Mouse (Mus musculus) adrenal gland, adult (tissue): ENCODE results near the gene Mertk.
"Not testable (repeated sequence)": the region's sequence is repeated elsewhere in the genome, so short reads cannot be mapped to it uniquely, and the experiment has no call there.

Experiments
- DNase-seq, 2 experiments: peaks; one replicate each; pipeline ENCODE4 v3.0.0; 2022 to 2023; ENCODE audit warnings: low spot score in 1 of 2; ENCODE audit not compliant: inconsistent age in 2 of 2

Gene Mertk

DNA sequence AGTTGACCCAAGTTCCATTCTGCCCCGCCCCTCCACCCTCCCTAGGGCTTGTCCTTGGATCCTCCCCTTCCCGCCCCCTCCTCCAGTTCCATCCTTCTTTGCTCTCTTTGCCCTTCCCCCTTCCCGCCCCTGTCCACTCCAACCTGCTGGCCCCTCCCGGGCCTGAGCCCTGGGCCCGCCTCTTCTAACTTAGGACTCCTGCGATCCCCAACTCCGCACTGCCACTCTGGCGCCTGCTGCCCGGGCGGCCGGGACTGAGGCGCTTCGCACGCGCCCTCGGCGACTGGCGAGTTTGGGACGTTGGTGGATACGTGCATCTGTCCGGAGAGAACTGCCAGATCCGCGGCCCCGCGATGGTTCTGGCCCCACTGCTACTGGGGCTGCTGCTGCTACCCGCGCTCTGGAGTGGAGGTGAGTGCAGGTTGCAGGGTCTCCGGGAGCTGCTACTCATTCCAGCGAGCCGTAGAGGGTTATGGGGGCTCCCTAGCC is at the start of gene Mertk:
Gene Mertk, plus strand, starts transcription at position 264 of the 489 bp plus-strand sequence.
- peak; percentile 88 to 93 for DNase-seq

DNA sequence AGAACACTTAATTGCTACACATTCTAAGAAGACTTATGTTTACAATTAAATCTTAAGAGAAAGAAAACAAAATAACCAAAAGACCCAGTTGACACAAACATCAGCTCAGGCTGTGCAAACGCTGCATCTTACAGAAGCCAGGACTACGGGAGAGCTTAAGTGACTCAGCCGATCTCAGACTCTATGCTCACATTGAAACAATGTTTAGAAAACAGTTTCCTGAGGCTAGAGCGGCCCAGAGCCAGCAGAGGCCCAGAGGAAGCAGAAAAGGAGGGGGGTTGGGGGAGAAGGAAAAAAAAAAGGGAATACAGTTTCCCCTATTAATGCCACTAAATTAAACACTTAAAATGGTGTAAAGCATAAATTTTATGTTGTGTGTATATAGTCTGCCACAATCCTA is 18.1 kb upstream of the Mertk start:
- DNase-seq = no peak

DNA sequence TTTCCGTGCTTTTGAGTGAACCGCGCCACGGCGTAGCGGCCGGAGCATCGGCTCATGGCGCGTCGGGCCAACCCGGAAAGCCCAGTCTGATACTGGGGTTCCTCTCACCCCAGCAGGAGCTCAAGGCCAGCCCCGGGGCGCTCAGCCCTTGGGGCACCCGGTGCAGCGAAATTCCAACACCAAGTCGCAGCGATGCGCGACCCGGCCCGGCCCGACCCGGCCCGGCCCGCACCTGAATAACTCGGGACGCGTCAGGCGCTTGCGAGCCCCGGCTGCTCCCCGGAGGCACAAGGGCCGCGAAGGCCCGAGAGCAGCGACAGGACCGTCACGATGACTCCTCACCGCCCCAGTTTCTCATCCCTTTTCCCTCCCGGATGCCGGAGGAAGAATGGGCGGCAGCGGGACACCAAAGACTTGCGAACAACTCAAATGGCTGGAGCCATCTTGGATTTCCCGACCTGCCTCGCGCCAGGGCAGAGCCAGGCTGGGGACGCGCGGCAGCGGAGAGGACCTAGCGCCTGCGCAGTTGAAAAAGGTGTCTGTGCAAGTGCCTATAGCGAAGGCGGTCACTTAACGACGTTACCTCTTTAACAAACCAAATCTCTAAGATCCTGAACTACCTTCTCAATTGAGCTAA is 11.7 kb upstream of the Mertk start, which contains the start of gene Anapc1:
Gene Anapc1, minus strand, starts transcription at position 471 of the 637 bp plus-strand sequence.
- DNase-seq = peak; percentile 91 to 96

DNA sequence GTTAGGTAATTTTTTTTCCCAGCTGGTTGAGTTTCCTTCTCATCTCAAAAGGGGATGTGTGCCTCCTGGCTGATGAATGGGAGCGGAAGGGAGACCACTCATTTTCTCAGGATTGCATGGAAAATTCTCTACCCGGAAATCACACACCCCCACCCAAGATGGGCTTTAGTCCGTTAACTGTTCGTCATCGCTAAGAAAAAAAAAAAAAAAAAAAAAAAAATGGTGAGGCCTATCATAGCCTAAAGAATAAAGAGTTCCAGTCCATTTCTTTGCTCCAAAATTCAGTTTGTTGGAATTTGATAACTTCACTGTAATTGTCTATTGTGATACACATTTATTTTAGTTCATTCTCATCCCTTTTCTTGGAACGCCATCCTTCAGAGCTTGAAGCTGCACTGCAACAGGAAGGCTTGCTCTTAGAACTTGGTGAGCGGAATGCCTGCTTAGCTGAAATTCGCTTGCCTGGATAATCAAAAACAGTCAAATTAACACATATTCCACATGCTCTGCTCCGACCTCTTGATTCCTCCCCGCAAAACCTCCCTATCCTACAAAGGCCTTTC is 11.1 kb upstream of the Mertk start:
- no peak for DNase-seq

DNA sequence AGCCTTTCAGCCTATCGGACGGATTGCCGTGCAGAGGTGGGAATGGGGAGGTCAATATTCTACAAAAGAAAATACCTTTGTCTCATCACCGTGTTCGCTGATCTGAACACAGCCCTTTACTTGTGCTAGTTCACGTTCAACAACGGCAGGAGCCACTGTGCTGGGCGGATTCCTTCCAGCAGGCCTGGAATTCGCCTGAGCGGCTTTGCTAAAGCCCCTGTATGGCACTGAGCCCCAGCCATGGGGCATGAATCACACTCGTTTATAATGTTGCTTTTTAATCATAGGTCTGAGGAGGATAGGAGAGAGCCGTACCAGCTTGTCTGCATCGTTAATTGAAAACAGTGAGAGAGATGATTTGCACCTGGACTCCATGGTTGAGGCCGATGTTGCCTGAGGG is 6.4 kb upstream of the Mertk start:
- DNase-seq = no peak

DNA sequence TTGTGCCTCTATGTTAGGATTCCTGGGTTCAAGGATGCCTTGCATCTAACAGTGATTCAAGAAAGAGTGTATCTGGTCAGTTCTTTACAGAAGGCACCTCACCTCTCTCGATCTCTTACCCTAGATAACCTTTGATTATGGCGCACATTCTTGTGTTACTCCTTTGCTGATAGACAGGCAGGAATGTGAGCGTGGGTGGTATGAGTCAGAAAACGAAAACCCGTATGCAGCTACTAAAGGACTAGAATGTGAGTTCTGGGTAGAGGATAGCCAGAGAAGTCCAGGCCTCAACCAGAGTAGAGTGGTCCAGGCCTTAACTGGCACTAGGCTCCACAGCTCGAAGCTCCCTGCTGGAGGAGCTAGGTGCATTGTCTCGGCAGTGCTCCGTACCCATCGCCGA is 6.0 kb upstream of the Mertk start:
- DNase-seq = no peak

DNA sequence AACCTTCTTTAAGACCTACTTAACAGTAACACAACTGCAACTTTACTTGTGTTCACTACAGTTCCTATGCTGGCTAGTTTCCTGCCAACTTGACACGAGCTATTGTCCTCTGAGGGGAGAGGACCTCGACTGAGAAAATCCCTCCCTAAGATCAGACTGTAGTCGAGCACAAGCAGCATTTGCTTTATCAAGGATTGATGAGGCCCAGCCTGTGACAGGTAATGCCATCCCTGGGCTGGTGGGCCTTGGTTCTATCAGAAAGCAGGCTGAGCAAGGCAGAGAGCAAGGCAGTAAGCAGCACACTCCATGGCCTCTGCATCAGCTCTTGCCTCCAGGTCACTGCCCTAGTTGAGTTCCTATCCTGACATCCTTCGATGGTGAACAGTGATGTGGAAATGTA is 5.5 kb upstream of the Mertk start:
- DNase-seq = no peak

DNA sequence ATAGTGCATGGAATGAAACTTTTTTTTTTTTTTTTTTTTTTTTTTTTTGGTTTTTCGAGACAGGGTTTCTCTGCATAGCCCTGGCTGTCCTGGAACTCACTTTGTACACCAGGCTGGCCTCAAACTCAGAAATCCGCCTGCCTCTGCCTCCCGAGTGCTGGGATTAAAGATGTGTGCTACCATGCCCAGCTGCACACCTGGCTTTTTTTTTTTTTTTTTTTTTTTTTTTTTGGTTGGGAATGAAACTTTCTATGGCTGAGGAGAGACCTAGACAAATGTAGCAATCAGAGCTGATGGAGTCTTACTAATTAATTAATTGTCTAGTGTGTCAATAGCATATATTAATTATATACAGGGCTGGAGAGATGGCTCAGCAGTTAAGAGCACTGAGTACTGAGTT is 4.9 kb upstream of the Mertk start:
- DNase-seq = not testable (repeated sequence)

DNA sequence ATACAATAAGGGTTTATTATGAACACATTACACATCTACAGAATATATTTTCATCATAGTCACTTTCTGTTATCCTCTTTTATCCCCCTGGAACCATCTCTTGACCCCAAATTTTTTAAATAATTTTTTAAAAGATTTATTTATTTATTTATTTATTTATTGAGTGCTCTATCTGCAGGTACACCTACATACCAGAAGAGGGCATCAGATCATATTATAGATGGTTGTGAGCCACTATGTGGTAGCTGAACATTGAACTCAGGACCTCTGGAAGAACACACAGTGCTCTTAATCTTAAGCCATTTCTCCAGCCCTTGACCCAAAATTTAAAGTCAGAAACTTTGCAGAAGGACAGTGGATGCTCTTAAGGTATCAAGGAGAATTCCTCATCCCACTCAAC is 4.2 kb upstream of the Mertk start:
- DNase-seq = no peak

DNA sequence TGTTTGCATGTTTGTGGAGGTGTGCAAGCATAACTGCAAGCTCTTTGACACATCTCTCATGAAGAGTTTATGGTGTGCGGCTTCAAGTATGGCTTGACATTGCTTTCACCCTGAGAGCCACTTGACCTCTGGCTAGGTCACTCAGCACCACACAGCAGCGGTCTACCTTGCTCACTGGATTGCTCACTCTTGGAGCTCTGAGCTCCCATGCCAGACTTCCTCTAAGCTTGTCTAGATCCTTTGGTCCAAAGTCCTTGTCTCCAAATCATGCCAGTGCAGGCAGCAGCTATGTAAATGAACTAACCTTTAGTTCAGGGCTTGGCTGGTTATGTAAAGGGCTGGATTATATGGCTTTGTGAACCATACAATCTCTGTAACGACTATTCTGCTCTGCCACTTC is 2.3 kb upstream of the Mertk start:
- peak in 1 of 2 experiments; percentile 14 for DNase-seq

DNA sequence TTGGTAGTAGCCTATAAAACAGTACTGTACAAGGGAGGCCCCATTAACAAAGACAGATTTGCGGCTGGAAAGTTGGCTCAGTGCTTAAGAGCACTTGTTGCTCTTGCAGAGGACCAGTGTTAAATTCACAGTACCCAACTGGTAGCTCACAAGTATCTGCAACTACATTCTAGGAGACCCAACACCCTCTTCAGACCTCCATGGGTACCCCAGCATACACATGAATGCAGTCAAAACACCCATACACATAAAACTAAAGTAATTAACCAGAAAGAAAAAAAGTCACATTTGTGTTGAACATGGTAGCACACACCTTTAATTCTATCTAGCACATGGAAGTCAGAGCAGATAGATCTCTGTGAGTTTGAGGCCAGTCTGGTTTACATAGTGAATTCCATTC is 1.7 kb upstream of the Mertk start:
- DNase-seq = no peak

DNA sequence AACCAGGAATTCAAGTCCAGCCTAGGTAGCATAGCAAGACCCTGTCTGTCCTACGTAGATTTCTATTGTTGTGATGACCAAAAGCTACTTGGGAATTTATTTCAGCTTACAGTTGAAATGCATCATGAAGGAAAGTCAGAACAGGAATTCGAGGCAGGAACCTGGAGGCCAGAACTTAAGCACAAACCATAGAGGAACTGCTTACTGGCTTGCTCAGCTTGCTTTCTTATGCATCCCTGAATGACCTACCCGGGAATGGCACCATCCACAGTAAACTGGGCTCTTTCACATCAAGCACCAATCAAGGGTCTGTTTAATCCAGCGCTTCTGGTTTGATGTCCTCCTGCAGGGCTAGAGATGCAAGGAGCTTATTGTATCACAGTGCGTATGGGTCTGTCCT is 1.2 kb upstream of the Mertk start:
- no peak for DNase-seq

DNA sequence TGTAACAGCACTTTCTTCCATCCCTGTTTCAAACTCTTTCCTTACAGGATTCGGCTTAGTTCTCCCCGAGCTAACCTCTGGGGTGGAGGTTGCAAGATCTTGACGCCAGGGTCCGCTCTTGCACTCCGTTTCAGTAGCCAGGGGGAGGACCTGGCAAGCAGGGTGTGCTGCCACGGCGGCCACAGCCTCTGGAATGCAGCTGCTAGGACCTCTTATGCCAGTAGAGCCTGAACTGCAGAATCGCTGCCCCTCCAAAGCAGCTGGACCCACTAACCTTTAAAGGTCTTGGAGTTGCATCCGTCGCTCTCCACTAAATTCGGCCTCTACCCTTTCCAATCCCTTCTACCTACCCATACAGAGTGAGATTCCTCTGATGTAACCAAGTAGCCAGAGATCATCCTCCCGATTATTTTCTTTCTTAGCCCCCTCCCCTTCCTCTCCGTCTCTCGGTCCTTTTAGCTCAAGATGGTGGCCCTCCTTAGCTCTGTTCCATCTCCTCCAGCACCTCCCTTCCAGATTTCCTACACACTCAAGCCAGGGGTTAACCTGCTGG is 540 bp upstream of the Mertk start:
- DNase-seq = peak; percentile 89 to 95

DNA sequence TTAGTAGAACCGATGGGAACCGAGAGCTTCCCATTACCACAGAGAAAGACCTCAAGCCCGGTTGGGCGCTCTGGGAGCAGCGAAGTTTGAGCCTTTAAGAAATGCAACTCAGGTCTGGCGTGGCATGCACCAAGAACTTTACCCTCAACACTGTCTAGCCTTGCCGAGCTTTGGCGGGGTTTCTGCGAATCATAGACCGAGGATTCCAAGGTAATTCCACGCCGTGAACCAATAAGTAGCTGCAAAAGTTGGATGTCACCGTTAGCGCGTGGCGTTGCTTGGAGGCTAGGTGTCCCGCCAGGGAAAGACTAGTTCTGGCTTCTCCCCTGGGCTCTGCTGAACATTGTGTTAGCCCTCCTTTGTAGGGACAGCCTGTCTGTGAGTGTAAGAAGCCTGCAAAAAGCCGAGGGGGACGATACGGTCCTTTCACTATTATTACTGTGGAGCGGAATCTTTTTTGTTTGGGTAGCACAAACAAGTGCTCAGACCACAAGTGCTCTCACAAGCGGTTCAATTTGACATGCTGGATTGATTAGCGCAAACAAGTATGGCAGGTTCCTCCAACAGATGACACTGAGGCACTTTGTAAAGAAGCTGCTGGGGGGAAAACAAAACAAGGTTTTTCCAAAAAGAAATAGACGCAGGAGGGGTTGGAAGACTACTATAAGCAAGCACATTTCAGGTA is 587 bp downstream of the Mertk start:
- no peak for DNase-seq

DNA sequence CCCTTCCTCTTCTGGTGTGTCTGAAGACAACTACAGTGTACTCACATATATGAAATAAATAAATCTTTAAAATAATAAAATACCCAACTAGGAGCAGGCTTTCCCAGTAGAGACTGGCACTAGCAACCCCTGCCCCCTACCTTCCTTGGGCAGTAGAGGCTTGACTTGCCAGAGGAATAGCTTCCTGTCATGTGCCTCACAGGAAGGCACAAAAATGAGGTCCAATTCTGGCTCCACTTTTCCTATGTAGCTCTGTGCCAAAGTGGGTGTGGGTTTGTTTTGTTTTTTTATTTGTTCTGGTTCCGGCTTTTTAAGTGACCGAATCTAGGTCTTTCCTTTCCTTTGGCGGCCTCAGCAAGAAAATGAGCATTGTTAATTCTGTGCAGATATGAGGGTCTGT is 5.7 kb downstream of the Mertk start:
- peak; percentile 20 to 62 for DNase-seq

DNA sequence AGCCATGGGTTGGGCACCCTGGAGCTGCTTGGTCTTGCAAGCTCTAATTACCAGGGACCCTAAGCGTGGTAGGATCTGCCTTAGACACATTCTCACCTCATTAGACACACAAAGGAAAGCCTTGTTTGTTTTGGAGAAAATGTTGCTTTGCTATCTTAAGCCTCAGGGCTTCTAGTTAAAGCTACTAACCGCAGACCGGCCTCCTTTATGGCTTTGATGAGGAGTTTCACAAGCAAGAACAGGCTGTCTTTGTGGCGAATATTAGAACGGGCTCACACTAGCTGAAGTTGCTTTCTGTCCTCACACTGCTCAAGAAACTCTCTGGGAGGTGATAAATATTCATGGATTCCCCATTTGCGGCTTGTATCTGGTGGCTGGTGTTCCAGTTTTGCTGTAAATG is 10.5 kb downstream of the Mertk start:
- no peak for DNase-seq

DNA sequence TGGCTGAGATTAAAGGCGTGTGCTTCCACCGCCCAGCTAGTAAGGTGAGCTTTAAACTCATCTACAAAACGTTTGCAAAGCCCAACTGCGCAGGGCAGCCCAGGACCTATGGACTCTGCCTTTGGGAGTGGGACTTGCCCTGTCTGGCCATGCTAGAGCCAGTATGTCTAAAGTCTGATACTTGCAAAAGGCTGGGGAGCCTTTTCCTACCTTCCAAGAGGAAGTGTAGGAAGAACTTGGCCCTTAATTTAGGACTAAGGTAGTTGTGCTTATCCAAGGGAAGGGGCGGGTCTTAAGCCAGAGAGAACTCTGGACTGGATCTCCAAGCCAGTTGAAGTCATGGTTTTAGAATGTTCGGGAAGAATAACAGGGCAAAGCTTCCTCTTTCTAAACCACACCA is 11.9 kb downstream of the Mertk start:
- DNase-seq = no peak

DNA sequence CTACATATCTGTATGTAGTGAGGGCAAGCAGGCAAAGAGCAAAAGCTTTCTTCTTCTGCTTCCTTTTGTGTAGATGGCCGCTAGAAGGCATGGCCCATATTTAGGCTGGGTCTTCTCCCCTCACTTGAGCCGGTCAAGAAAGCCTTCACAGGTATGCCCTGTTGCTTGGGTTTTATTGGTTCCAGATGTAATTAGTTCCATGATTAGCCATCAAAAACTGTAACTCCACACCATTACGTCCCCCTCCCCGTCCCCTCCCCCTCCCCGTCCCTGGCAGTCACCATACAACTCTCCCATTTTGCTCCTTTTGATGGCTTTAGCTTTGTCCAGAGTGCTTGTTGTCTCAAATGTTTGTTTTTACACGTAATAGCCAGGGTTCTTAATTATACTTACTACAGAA is 14.2 kb downstream of the Mertk start:
- DNase-seq = no peak

DNA sequence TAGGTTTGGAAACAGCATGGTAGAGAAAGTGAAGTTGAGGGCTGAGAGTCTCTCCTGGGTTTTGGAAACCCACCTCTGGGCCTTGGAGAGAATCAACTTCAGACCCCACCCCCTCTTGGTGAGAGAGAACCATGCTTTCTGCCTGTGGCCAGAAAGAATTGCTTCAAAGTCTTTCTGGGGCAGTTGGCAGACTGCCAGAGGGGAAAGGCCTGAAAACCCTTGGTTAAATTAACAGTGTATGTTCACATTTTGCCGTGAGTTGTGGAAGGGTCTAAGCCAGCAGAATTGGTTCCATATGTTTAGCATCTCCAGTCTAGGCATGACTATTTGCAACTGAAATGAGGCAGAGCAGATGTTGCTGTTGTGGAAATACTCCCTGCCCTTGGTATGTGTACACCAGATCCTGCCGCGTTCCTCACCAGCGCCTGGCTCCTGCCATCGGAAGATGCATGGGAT is 14.8 kb downstream of the Mertk start:
- peak in 1 of 2 experiments; percentile 56 for DNase-seq

DNA sequence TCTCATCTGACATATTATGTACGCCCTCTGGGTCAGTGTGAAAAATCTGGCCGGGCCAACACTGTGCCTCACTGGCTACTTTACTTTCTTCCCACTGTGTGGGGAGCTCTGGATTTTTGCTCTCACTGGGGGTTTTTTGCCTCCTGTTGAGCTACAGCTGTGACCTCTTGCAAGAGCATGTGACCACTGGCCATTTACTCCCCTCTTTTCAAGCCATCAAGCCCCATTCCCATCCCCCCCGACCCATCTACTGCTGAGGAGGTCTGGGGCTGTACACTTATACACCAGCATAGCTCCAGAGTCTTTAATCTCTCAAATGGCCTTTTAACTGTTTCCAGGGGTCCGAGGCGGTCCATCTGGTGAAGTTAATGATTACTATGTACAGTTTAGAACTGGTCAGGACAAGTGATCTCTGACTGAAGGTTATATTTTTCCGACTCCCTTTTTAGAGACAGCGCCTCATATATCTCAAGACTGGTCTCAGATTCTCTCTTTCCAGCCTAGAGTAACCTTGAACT is 16.0 kb downstream of the Mertk start:
- DNase-seq = no peak

DNA sequence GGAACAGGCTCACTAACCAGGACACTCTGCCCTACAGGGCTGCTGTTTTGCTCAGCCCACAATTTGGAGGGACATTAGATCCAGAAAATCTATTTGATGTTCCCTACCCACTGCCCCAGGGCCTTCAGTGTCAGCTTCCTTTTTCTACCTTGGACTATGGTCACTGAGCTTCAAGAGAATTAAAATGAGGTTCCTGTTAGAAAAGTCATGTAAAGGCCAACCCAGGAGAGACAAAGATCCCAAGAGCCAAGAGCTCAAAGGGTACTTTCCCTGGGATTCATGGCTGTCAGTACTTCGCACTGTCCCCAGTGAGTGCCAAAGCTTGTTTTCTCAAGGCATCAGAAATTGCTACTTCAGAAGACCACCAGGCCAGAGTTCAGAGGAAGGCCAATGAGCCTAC is 17.2 kb downstream of the Mertk start:
- DNase-seq = no peak

DNA sequence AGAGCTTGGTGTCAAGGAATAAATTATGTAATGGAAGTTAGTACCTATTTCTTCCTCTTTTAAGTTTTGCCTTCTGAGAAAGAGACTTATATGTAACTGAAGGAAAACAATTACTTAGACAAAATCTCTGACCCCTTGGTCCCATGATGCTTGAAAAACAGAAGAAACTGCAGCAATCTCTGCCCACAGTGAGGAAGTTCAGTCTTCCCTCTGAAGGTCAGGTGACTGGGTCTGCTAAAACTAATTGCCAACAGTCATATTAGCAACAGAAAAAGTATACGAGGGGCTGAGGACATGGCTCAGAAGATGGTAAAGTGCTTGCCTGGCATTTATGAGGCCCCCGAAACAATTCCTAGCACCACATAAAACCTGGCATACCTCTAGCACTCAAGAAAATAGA is 20.6 kb downstream of the Mertk start:
- DNase-seq = no peak
